Mouse (Mus musculus) forebrain, embryonic 14.5 days (tissue): Measurements from ENCODE around the gene Raet1e. TPM values are rescaled to one million over a fixed set of nuclear protein-coding genes. Genes with fewer than 3 reads are reported as not detected.
"Not testable (repeated sequence)": the region's sequence is repeated elsewhere in the genome, so short reads cannot be mapped to it uniquely, and the experiment has no call there.

Experiments used
- ATAC-seq: fragments of 200-750 bp; cut with Nextera tagmentation; 2 replicates; pipeline ENCODE4 v1.8.0; 2017; ENCODE audit warnings: mild to moderate bottlenecking, moderate library complexity
- DNase-seq: peaks from one replicate; pipeline ENCODE4 v3.0.0-alpha.2; 2015; ENCODE audit warnings: low spot score
- H3K27ac ChIP-seq: fragments of 300-500 bp; sonication (generic); 2 replicates; pipeline ENCODE4 v1.5.1; 2014; ENCODE audit warnings: low read depth, mild to moderate bottlenecking, control low read depth, low read length, moderate library complexity
- H3K27me3 ChIP-seq: fragments of 300-500 bp; sonication (generic); replicated peaks from 2 replicates; pipeline ENCODE4 v1.6.1; 2014; ENCODE audit warnings: low read length, control low read depth, mixed read lengths; ENCODE audit not compliant: control insufficient read depth, insufficient read depth
- H3K36me3 ChIP-seq: fragments of 300-500 bp; sonication (generic); 2 replicates; pipeline ENCODE4 v1.6.1; 2014; ENCODE audit warnings: low read length, control low read depth; ENCODE audit not compliant: control insufficient read depth, insufficient read depth
- H3K4me1 ChIP-seq: fragments of 300-500 bp; sonication (generic); 2 replicates; pipeline ENCODE4 v1.6.1; 2014; ENCODE audit warnings: antibody characterized with exemption, low read length, control low read depth; ENCODE audit not compliant: control insufficient read depth, insufficient read depth
- H3K4me2 ChIP-seq: fragments of 300-500 bp; sonication (generic); 2 replicates; pipeline ENCODE4 v1.6.1; 2014; ENCODE audit warnings: mild to moderate bottlenecking, control low read depth, low read length
- H3K4me3 ChIP-seq: fragments of 300-500 bp; sonication (generic); 2 replicates; pipeline ENCODE4 v1.5.1; 2014; ENCODE audit warnings: low read depth, low read length, control low read depth
- H3K9ac ChIP-seq: fragments of 300-500 bp; sonication (generic); 2 replicates; pipeline ENCODE4 v1.6.1; 2014; ENCODE audit warnings: mild to moderate bottlenecking, low read length, control low read depth, moderate library complexity
- H3K9me3 ChIP-seq: fragments of 300-500 bp; sonication (generic); replicated peaks from 2 replicates; pipeline ENCODE4 v1.6.1; 2016; ENCODE audit warnings: low read length, control low read depth, mixed read lengths; ENCODE audit not compliant: control insufficient read depth
- WGBS: fragments of 180-500 bp; shearing (Covaris S2); extraction: QIAGEN DNeasy Blood & Tissue Kit; methylation state at CpG from one replicate; pipeline ENCODE4 v1.1.7; 2014; 5-methylcytosine and 5-hydroxymethylcytosine counted together
- polyA plus RNA-seq: library from polyadenylated mRNA; unstranded; fragments of >200 nt; fragmentation: Nextera tagmentation; extraction: Ambion mirVana; gene quantifications from 2 replicates; pipeline ENCODE4 v1.2.1, GENCODE M21; 2014

The Raet1e gene
- polyA plus RNA-seq, 1 experiment from 2014 or later, result 1.7 TPM

- 0 out of 2 replicates have a peak overlapping the region, but pooled peaks have one; percentile 7 for H3K4me2 ChIP-seq
- peak; percentile 50; the same call in 1 of the 2 replicates for ATAC-seq
- DNase-seq, H3K4me1 ChIP-seq, H3K9me3 ChIP-seq, H3K4me3 ChIP-seq, H3K36me3 ChIP-seq, H3K27ac ChIP-seq, H3K9ac ChIP-seq, H3K27me3 ChIP-seq: not testable (repeated sequence)
- WGBS, result 9% methylated on average over 4 of the region's 10 CpGs
Observed at GRCm38 (mm10) chr10:22381226-22381625, 222.9 kb downstream of the Raet1e start.

- H3K27me3 ChIP-seq, H3K4me1 ChIP-seq, ATAC-seq, H3K9me3 ChIP-seq, H3K4me2 ChIP-seq, H3K27ac ChIP-seq, H3K36me3 ChIP-seq, H3K9ac ChIP-seq, H3K4me3 ChIP-seq, DNase-seq: not testable (repeated sequence)
- WGBS, result 84% methylated on average over 7 of the region's 7 CpGs
Observed at GRCm38 (mm10) chr10:22390146-22390545, 231.8 kb downstream of the Raet1e start.

- not testable (repeated sequence) for H3K36me3 ChIP-seq, H3K27ac ChIP-seq, H3K4me2 ChIP-seq, H3K4me3 ChIP-seq, DNase-seq, ATAC-seq, H3K27me3 ChIP-seq, H3K9me3 ChIP-seq, H3K9ac ChIP-seq, H3K4me1 ChIP-seq
- 100% methylated on average over 2 of the region's 5 CpGs for WGBS
Observed at GRCm38 (mm10) chr10:22391616-22392015, 233.2 kb downstream of the Raet1e start.

DNA sequence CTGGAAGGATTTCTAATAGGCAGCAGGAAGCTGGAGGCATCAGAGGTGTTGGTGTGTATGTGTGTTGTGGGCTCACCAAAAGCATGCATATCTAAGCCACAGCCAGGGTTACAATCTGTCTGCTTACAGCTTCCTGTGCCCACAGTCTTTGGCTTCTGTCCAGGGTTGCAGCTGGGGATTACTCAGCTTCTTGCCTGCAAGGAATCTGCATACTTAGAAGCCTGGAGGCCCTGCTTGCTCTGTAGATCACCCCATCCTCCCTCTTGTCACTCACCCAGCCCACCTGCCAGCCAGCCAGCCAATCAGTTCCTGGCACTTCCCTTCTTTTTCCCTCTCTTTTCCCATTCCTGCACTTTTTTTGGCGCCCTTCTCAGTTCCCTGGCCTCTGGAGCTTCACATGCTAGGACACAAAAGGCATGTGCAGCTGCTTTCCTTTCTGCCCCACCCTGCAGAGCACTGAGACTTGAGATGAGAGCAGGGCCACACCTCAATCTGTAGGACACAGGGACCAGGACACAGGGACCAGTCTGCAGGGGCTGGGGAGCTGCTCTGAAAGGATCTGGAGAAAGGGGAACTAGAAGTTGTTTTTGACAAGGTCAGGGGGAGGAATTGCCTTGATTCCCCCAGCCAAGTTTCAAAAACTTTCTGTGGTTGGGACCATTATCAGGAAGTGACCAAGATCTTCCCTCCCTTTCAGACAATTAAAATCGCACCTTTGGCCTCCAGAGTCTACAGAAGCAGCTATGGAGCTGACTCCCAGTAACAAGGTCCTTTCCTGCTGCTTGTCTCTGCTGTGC is 234.9 kb downstream of the Raet1e start:
- H3K27me3 ChIP-seq, H3K36me3 ChIP-seq, H3K27ac ChIP-seq, DNase-seq, H3K9me3 ChIP-seq, H3K4me2 ChIP-seq, H3K4me1 ChIP-seq, H3K9ac ChIP-seq, H3K4me3 ChIP-seq: not testable (repeated sequence)
- peak; percentile 91 for ATAC-seq
- no CpG with 5 or more reads among the region's 2 CpGs for WGBS

GRCm38 (mm10) chr10:22396680-22397079 is 238.3 kb downstream of the Raet1e start:
- WGBS, result 36% methylated on average over 1 of the region's 1 CpGs
- not testable (repeated sequence) for H3K36me3 ChIP-seq, DNase-seq, H3K9ac ChIP-seq, H3K4me1 ChIP-seq, H3K4me2 ChIP-seq, H3K27ac ChIP-seq, H3K27me3 ChIP-seq, H3K4me3 ChIP-seq, H3K9me3 ChIP-seq, ATAC-seq

- not testable (repeated sequence) for H3K27me3 ChIP-seq, H3K4me2 ChIP-seq, H3K9me3 ChIP-seq, H3K4me3 ChIP-seq, H3K36me3 ChIP-seq, H3K27ac ChIP-seq, H3K9ac ChIP-seq, H3K4me1 ChIP-seq
- ATAC-seq, result peak; percentile 79
- 4% methylated on average over 9 of the region's 11 CpGs for WGBS
- peak; percentile 62 for DNase-seq
Observed at GRCm38 (mm10) chr10:22402225-22402917, 244.0 kb downstream of the Raet1e start.

- WGBS, result 14% methylated on average over 1 of the region's 8 CpGs
- not testable (repeated sequence) for H3K4me2 ChIP-seq, H3K9me3 ChIP-seq, H3K4me1 ChIP-seq, H3K27ac ChIP-seq, H3K36me3 ChIP-seq, H3K4me3 ChIP-seq, H3K9ac ChIP-seq, H3K27me3 ChIP-seq
- ATAC-seq (peak; percentile 80), DNase-seq (peak; percentile 33)
Observed at GRCm38 (mm10) chr10:22413702-22414494, 255.5 kb downstream of the Raet1e start.
